Mouse (Mus musculus) induced T-regulatory cell, adult 2 months (primary cell): ENCODE measurements around the gene Prps1l3.
"Not testable (repeated sequence)": the region's sequence is repeated elsewhere in the genome, so short reads cannot be mapped to it uniquely, and the experiment has no call there.

Source experiments
- DNase-seq: peaks from one replicate; pipeline ENCODE4 v3.0.0-alpha.2; 2012; ENCODE audit warnings: low read depth

The Prps1l3 gene

GRCm38 (mm10) chr12:57230192-57230706 is at the start of gene Prps1l3, which contains the start of gene Mipol1:
TSS of gene Prps1l3 (plus strand) at chr12:57230412.
TSS of gene Mipol1 (plus strand) at chr12:57230427.
- DNase-seq, result peak; percentile 97

- no peak for DNase-seq
Observed at GRCm38 (mm10) chr12:57184401-57185147, 45.6 kb upstream of the Prps1l3 start.

GRCm38 (mm10) chr12:57185475-57185874 is 44.7 kb upstream of the Prps1l3 start:
- no peak for DNase-seq

GRCm38 (mm10) chr12:57186126-57186525 is 44.1 kb upstream of the Prps1l3 start:
- no peak for DNase-seq

- DNase-seq, result no peak
Observed at GRCm38 (mm10) chr12:57187032-57187431, 43.2 kb upstream of the Prps1l3 start.

GRCm38 (mm10) chr12:57194609-57195008 is 35.6 kb upstream of the Prps1l3 start:
- no peak for DNase-seq

GRCm38 (mm10) chr12:57196286-57196607 is 34.0 kb upstream of the Prps1l3 start:
- DNase-seq, result no peak

- no peak for DNase-seq
Observed at GRCm38 (mm10) chr12:57196608-57197362, 33.4 kb upstream of the Prps1l3 start.

GRCm38 (mm10) chr12:57197363-57198026 is 32.7 kb upstream of the Prps1l3 start, which contains the start of gene Slc25a21:
TSS of gene Slc25a21 (minus strand) at chr12:57197472.
- DNase-seq, result no peak

- DNase-seq, result no peak
Observed at GRCm38 (mm10) chr12:57198269-57198668, 31.9 kb upstream of the Prps1l3 start.

- DNase-seq, result no peak
Observed at GRCm38 (mm10) chr12:57199427-57199826, 30.8 kb upstream of the Prps1l3 start.

- DNase-seq, result no peak
Observed at GRCm38 (mm10) chr12:57201901-57202300, 28.3 kb upstream of the Prps1l3 start.

- DNase-seq, result no peak
Observed at GRCm38 (mm10) chr12:57204276-57204851, 25.8 kb upstream of the Prps1l3 start.

GRCm38 (mm10) chr12:57211353-57212311 is 18.6 kb upstream of the Prps1l3 start:
- peak; percentile 54 for DNase-seq

- not testable (repeated sequence) for DNase-seq
Observed at GRCm38 (mm10) chr12:57212463-57212862, 17.7 kb upstream of the Prps1l3 start.

- no peak for DNase-seq
Observed at GRCm38 (mm10) chr12:57226411-57226810, 3.8 kb upstream of the Prps1l3 start.

GRCm38 (mm10) chr12:57227776-57228175 is 2.4 kb upstream of the Prps1l3 start:
- DNase-seq, result no peak

GRCm38 (mm10) chr12:57229703-57230102 is 509 bp upstream of the Prps1l3 start:
- no peak for DNase-seq

- peak; percentile 70 for DNase-seq
Observed at GRCm38 (mm10) chr12:57231085-57231875, 1.1 kb downstream of the Prps1l3 start.

GRCm38 (mm10) chr12:57233386-57233785 is 3.2 kb downstream of the Prps1l3 start:
- no peak for DNase-seq
